Mouse (Mus musculus): ENCODE measurements at regions not wholly inside any gene's neighbourhood (a gene's known extent, or its start where the extent isn't known, plus 50 kb on each side); places are given as distances from the start of the nearest gene placed in this dataset.

- Histone ChIP-seq H3K4me1 (ENCODE audit: control insufficient read depth, insufficient read depth) (no peaks in the 10 kb centered on the region), H3K4me3 (ENCODE audit: low read depth, low read length) (no peak overlapping the region), H3K4me2 (ENCODE audit: low read depth, low read length) (no peak overlapping the region), H3K9me3 (replicated peaks; ENCODE audit: control insufficient read depth, low read length) (no peaks in the 10 kb centered on the region), H3K36me3 (replicated peaks; ENCODE audit: control insufficient read depth, insufficient read depth, low read length) (no peaks in the 10 kb centered on the region), H3K27me3 (ENCODE audit: control insufficient read depth, insufficient read depth, low read length) (no peaks in the 10 kb centered on the region), H3K27ac (ENCODE audit: low read depth) (no peak overlapping the region), H3K9ac (replicated peaks; ENCODE audit: low read depth, low read length) (no peak overlapping the region)
- TF ChIP-seq CTCF (IDR thresholded peaks at IDR 0.05; ENCODE audit: low read depth), result no peak
- TF ChIP-seq EP300 (IDR thresholded peaks at IDR 0.05; ENCODE audit: low read depth), result no peak
- no peak for DNase-seq (ENCODE audit: low spot score)
- no peak for ATAC-seq (ENCODE audit: insufficient read depth, low read depth)
- WGBS, result 85% methylated on average over 3 of the region's 3 CpGs
Measured at GRCm38 (mm10) chr11:7010858-7011257, 52.4 kb upstream of the Adcy1 start.

- TF ChIP-seq CTCF (IDR thresholded peaks at IDR 0.05; ENCODE audit: low read depth) (no peak), EP300 (IDR thresholded peaks at IDR 0.05; ENCODE audit: low read depth) (no peak)
- no peak overlapping the region for H3K4me2 ChIP-seq (ENCODE audit: low read depth, low read length)
- H3K9me3 ChIP-seq (replicated peaks; ENCODE audit: control insufficient read depth, low read length), result no peaks in the 10 kb centered on the region
Measured at GRCm38 (mm10) chr11:6999329-6999728, 64.0 kb upstream of the Adcy1 start.

GRCm38 (mm10) chr11:6998810-6999209 lies 64.5 kb upstream of the Adcy1 start:
- ATAC-seq (ENCODE audit: insufficient read depth, low read depth) (no peak), DNase-seq (ENCODE audit: low spot score) (no peak)
- no peaks in the 10 kb centered on the region for H3K9me3 ChIP-seq (replicated peaks; ENCODE audit: control insufficient read depth, low read length)
- no peak overlapping the region for H3K9ac ChIP-seq (replicated peaks; ENCODE audit: low read depth, low read length)
- 73% methylated on average over 1 of the region's 1 CpGs for WGBS
- no peak overlapping the region for H3K27ac ChIP-seq (ENCODE audit: low read depth)
- H3K27me3 ChIP-seq (ENCODE audit: control insufficient read depth, insufficient read depth, low read length), result no peaks in the 10 kb centered on the region
- TF ChIP-seq CTCF (IDR thresholded peaks at IDR 0.05; ENCODE audit: low read depth) (no peak), EP300 (IDR thresholded peaks at IDR 0.05; ENCODE audit: low read depth) (no peak)
- H3K4me1 ChIP-seq (ENCODE audit: control insufficient read depth, insufficient read depth), result no peaks in the 10 kb centered on the region
- no peak overlapping the region for H3K4me2 ChIP-seq (ENCODE audit: low read depth, low read length)
- no peaks in the 10 kb centered on the region for H3K36me3 ChIP-seq (replicated peaks; ENCODE audit: control insufficient read depth, insufficient read depth, low read length)
- no peak overlapping the region for H3K4me3 ChIP-seq (ENCODE audit: low read depth, low read length)

More at GRCm38 (mm10) chr11:6999329-6999728, 64.0 kb upstream of the Adcy1 start:
- Histone ChIP-seq H3K27ac (ENCODE audit: low read depth) (no peak overlapping the region), H3K4me1 (ENCODE audit: control insufficient read depth, insufficient read depth) (no peaks in the 10 kb centered on the region), H3K4me3 (ENCODE audit: low read depth, low read length) (no peak overlapping the region), H3K9ac (replicated peaks; ENCODE audit: low read depth, low read length) (no peak overlapping the region), H3K27me3 (ENCODE audit: control insufficient read depth, insufficient read depth, low read length) (no peaks in the 10 kb centered on the region), H3K36me3 (replicated peaks; ENCODE audit: control insufficient read depth, insufficient read depth, low read length) (no peaks in the 10 kb centered on the region)
- DNase-seq (ENCODE audit: low spot score), result no peak
- no peak for ATAC-seq (ENCODE audit: insufficient read depth, low read depth)

GRCm38 (mm10) chr11:6997508-6997907 lies 65.8 kb upstream of the Adcy1 start:
- WGBS, result 37% methylated on average over 6 of the region's 6 CpGs
- no peak for TF ChIP-seq CTCF (IDR thresholded peaks at IDR 0.05; ENCODE audit: low read depth)
- no peak for TF ChIP-seq EP300 (IDR thresholded peaks at IDR 0.05; ENCODE audit: low read depth)
- Histone ChIP-seq H3K4me2 (ENCODE audit: low read depth, low read length) (no peak overlapping the region), H3K9ac (replicated peaks; ENCODE audit: low read depth, low read length) (no peak overlapping the region), H3K4me1 (ENCODE audit: control insufficient read depth, insufficient read depth) (no peaks in the 10 kb centered on the region), H3K4me3 (ENCODE audit: low read depth, low read length) (no peak overlapping the region), H3K36me3 (replicated peaks; ENCODE audit: control insufficient read depth, insufficient read depth, low read length) (no peaks in the 10 kb centered on the region), H3K27me3 (ENCODE audit: control insufficient read depth, insufficient read depth, low read length) (no peaks in the 10 kb centered on the region), H3K9me3 (replicated peaks; ENCODE audit: control insufficient read depth, low read length) (no peaks in the 10 kb centered on the region), H3K27ac (ENCODE audit: low read depth) (no peak overlapping the region)
- no peak for DNase-seq (ENCODE audit: low spot score)
- ATAC-seq (ENCODE audit: insufficient read depth, low read depth), result no peak

GRCm38 (mm10) chr11:6993731-6994130 lies 69.6 kb upstream of the Adcy1 start:
- Histone ChIP-seq H3K4me1 (ENCODE audit: control insufficient read depth, insufficient read depth) (no peaks in the 10 kb centered on the region), H3K36me3 (replicated peaks; ENCODE audit: control insufficient read depth, insufficient read depth, low read length) (no peaks in the 10 kb centered on the region), H3K9ac (replicated peaks; ENCODE audit: low read depth, low read length) (no peak overlapping the region), H3K9me3 (replicated peaks; ENCODE audit: control insufficient read depth, low read length) (no peaks in the 10 kb centered on the region), H3K4me2 (ENCODE audit: low read depth, low read length) (no peak overlapping the region), H3K4me3 (ENCODE audit: low read depth, low read length) (no peak overlapping the region), H3K27ac (ENCODE audit: low read depth) (no peak overlapping the region), H3K27me3 (ENCODE audit: control insufficient read depth, insufficient read depth, low read length) (no peaks in the 10 kb centered on the region)
- ATAC-seq (ENCODE audit: insufficient read depth, low read depth), result no peak
- no peak for DNase-seq (ENCODE audit: low spot score)
- 88% methylated on average over 2 of the region's 2 CpGs for WGBS
- TF ChIP-seq CTCF (IDR thresholded peaks at IDR 0.05; ENCODE audit: low read depth) (no peak), EP300 (IDR thresholded peaks at IDR 0.05; ENCODE audit: low read depth) (no peak)

- H3K36me3 ChIP-seq (replicated peaks; ENCODE audit: control insufficient read depth, insufficient read depth, low read length), result no peaks in the 10 kb centered on the region
- WGBS, result 85% methylated on average over 5 of the region's 5 CpGs
- H3K4me1 ChIP-seq (ENCODE audit: control insufficient read depth, insufficient read depth), result no peaks in the 10 kb centered on the region
- no peak for TF ChIP-seq EP300 (IDR thresholded peaks at IDR 0.05; ENCODE audit: low read depth)
- TF ChIP-seq CTCF (IDR thresholded peaks at IDR 0.05; ENCODE audit: low read depth), result no peak
- ATAC-seq (ENCODE audit: insufficient read depth, low read depth) (no peak), DNase-seq (ENCODE audit: low spot score) (no peak)
- H3K9ac ChIP-seq (replicated peaks; ENCODE audit: low read depth, low read length), result no peak overlapping the region
- H3K4me2 ChIP-seq (ENCODE audit: low read depth, low read length), result no peak overlapping the region
- no peak overlapping the region for H3K27ac ChIP-seq (ENCODE audit: low read depth)
- H3K4me3 ChIP-seq (ENCODE audit: low read depth, low read length), result no peak overlapping the region
- no peaks in the 10 kb centered on the region for H3K27me3 ChIP-seq (ENCODE audit: control insufficient read depth, insufficient read depth, low read length)
- H3K9me3 ChIP-seq (replicated peaks; ENCODE audit: control insufficient read depth, low read length), result no peaks in the 10 kb centered on the region
Measured at GRCm38 (mm10) chr11:6991626-6992025, 71.7 kb upstream of the Adcy1 start.
